Mouse (Mus musculus) liver, postnatal 0 days (tissue): ENCODE measurements around the gene Hyou1. TPM values are rescaled to one million over a fixed set of nuclear protein-coding genes. Genes with fewer than 3 reads are reported as not detected.

Experiments used
- ATAC-seq: fragments of 200-750 bp; cut with Nextera tagmentation; 2 replicates; pipeline ENCODE4 v1.8.0; 2017; ENCODE audit warnings: mild to moderate bottlenecking, moderate library complexity
- DNase-seq: peaks from one replicate; pipeline ENCODE4 v3.0.0-alpha.2; 2016
- H3K27ac ChIP-seq: fragments of 300-500 bp; sonication (generic); 2 replicates; pipeline ENCODE4 v1.5.1; 2014; ENCODE audit warnings: antibody characterized with exemption, moderate library complexity, mild to moderate bottlenecking, low read depth
- H3K27me3 ChIP-seq: fragments of 300-500 bp; sonication (generic); 2 replicates; pipeline ENCODE4 v1.6.1; 2014; ENCODE audit warnings: low read length, control low read depth, mixed read lengths; ENCODE audit not compliant: insufficient read depth
- H3K36me3 ChIP-seq: fragments of 300-500 bp; sonication (generic); replicated peaks from 2 replicates; pipeline ENCODE4 v1.6.1; 2014; ENCODE audit warnings: mild to moderate bottlenecking, control low read depth, low read length, moderate library complexity, mixed read lengths; ENCODE audit not compliant: insufficient read depth
- H3K4me1 ChIP-seq: fragments of 300-500 bp; sonication (generic); 2 replicates; pipeline ENCODE4 v1.6.1; 2014; ENCODE audit warnings: antibody characterized with exemption, mild to moderate bottlenecking, control low read depth; ENCODE audit not compliant: insufficient read depth
- H3K4me2 ChIP-seq: fragments of 300-500 bp; sonication (generic); 2 replicates; pipeline ENCODE4 v1.6.1; 2014; ENCODE audit warnings: low read depth, mild to moderate bottlenecking, low read length, moderate library complexity, mixed read lengths
- H3K4me3 ChIP-seq: fragments of 300-500 bp; sonication (generic); 2 replicates; pipeline ENCODE4 v1.5.1; 2014; ENCODE audit warnings: low read depth, low read length
- H3K9ac ChIP-seq: fragments of 300-500 bp; sonication (generic); replicated peaks from 2 replicates; pipeline ENCODE4 v1.6.1; 2014; ENCODE audit warnings: mild to moderate bottlenecking, moderate library complexity
- H3K9me3 ChIP-seq: fragments of 300-500 bp; sonication (generic); 2 replicates; pipeline ENCODE4 v1.6.1; 2016; ENCODE audit warnings: mild to moderate bottlenecking, control low read depth, low read length, mixed read lengths
- CTCF ChIP-seq: sonication (generic); IDR thresholded peaks from 2 replicates; pipeline ENCODE4 v1.5.1; 2016; ENCODE audit warnings: antibody characterized with exemption, low read depth
- EP300 ChIP-seq: IDR thresholded peaks from 2 replicates; pipeline ENCODE4 v1.6.1; 2016; ENCODE audit warnings: antibody characterized with exemption, low read depth, mild to moderate bottlenecking
- WGBS: fragments of 180-500 bp; shearing (Covaris S2); extraction: QIAGEN DNeasy Blood & Tissue Kit; methylation state at CpG from one replicate; pipeline ENCODE4 v1.1.7; 2014; ENCODE audit not compliant: insufficient replicate concordance; 5-methylcytosine and 5-hydroxymethylcytosine counted together
- polyA plus RNA-seq: library from polyadenylated mRNA; unstranded; fragments of >200 nt; fragmentation: Nextera tagmentation; extraction: Ambion mirVana; gene quantifications from 2 replicates; pipeline ENCODE4 v1.2.1, GENCODE M21; 2015

The Hyou1 gene
- polyA plus RNA-seq, 1 experiment from 2014 or later = 6.6 TPM

DNA sequence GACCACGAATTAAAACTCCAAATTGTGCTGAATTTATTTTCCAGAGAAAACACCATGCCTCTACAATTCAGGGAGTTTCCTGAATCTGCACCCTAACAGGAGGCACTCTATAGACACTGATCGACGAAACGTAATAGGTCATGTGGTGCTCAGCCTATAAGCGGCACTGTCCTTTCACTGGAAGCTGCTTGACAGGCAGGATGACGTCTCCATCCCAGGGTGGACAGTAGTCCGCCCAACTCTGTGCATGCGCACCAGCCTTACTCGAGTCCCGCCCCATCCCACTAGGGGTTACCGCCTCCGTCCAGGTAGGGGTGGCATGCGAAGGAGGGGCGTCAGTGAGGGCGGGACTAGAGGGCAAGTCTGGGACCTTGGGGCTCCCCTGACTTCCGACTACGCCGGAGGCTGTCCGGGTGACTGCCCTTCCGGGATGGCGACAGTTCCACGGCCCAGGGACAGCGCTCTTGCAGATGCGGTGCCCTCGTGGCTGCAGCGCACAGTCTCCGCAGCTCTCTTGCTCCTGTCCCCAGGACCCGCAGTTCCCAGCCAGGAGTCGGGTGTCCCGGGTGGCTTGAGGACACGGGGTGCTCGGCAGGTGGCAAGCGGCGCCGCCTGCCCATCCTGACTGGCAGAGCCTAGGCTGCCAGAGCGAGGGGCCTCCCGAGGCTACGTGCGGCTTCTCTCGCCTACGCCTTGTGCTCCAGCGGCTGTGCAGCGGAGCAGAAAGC is 17.6 kb downstream of the Hyou1 start, which contains the start of gene Slc37a4:
TSS of gene Slc37a4 (plus strand) at position 169 of the 728 bp plus-strand sequence.
- no peaks in the 10 kb centered on the region for H3K9me3 ChIP-seq
- peak; percentile 91 for ATAC-seq
- 1% methylated on average over 43 of the region's 43 CpGs for WGBS

DNA sequence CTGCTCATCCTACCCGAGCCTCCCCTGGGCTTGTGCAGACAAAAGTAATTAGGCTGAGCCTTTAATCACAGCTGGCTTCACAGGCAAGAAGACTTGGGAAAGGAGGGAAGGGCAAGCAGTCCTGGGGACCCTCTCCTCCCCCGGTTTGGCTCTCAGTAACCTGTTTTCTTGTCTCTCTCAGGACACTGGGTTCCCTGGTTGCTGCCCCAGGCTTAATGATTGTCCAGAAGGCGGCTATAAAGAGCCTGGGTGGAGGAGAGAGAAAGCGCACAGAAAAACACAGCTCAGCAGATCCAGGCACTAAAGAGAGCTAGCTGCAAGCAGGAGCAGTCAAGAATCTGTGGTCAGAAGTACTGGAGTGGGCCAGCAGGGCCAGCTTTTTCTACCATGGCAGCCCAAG is 18.8 kb downstream of the Hyou1 start:
- 27% methylated on average over 4 of the region's 4 CpGs for WGBS
- peaks cover 34% of the 10 kb centered on the region for H3K36me3 ChIP-seq
- peak overlapping the region; percentile 95 for H3K4me2 ChIP-seq
- peaks cover 8% of the 10 kb centered on the region for H3K4me1 ChIP-seq
- peak overlapping the region; percentile 85 for H3K9ac ChIP-seq
- peak overlapping the region; percentile 79 for H3K4me3 ChIP-seq
- TF ChIP-seq CTCF (no peak), EP300 (no peak)
- DNase-seq = peak; percentile 68
- H3K27ac ChIP-seq = peak overlapping the region; percentile 93
- H3K27me3 ChIP-seq = no peaks in the 10 kb centered on the region
- no peaks in the 10 kb centered on the region for H3K9me3 ChIP-seq
- peak; percentile 37 for ATAC-seq

More for the DNA sequence above, 17.6 kb downstream of the Hyou1 start, which contains the start of gene Slc37a4:
- H3K27ac ChIP-seq = peak within 1 kb of the TSS; percentile 93
- peaks cover 8% of the 10 kb centered on the region for H3K4me1 ChIP-seq
- H3K27me3 ChIP-seq = no peaks in the 10 kb centered on the region
- peaks cover 22% of the 10 kb centered on the region for H3K36me3 ChIP-seq
- H3K4me3 ChIP-seq = peak within 1 kb of the TSS; percentile 79
- peak within 1 kb of the TSS; percentile 95 for H3K4me2 ChIP-seq
- peak within 1 kb of the TSS; percentile 85 for H3K9ac ChIP-seq
- peak; percentile 96 for DNase-seq
- peak; percentile 41 for TF ChIP-seq CTCF
- no peak for TF ChIP-seq EP300

DNA sequence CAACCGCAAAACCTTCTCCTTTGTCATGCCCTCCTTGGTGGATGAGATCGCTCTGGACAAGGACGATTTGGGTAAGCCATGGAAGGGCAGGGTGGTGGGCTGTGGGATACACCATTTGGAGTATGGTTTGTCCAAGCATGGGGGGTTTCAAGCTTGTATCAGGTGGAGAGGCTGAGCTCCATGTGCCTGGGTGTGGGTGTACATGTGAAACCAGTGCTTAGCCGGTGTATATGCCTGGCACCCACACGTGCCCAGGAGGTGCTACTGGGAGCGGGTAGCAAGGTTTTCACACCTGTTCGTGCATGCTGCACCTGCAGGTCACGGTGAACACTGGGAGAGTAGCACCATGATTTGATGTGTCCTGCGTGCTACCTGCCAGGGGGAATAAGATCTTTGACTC is 19.3 kb downstream of the Hyou1 start:
- TF ChIP-seq EP300 (no peak), CTCF (no peak)
- peak overlapping the region; percentile 85 for H3K9ac ChIP-seq
- H3K4me1 ChIP-seq = peaks cover 8% of the 10 kb centered on the region
- DNase-seq (no peak), ATAC-seq (no peak)
- 72% methylated on average over 9 of the region's 9 CpGs for WGBS
- H3K27me3 ChIP-seq = no peaks in the 10 kb centered on the region
- peak overlapping the region; percentile 95 for H3K4me2 ChIP-seq
- H3K36me3 ChIP-seq = peaks cover 38% of the 10 kb centered on the region
- H3K9me3 ChIP-seq = no peaks in the 10 kb centered on the region
- peak overlapping the region; percentile 93 for H3K27ac ChIP-seq
- peak overlapping the region; percentile 79 for H3K4me3 ChIP-seq

DNA sequence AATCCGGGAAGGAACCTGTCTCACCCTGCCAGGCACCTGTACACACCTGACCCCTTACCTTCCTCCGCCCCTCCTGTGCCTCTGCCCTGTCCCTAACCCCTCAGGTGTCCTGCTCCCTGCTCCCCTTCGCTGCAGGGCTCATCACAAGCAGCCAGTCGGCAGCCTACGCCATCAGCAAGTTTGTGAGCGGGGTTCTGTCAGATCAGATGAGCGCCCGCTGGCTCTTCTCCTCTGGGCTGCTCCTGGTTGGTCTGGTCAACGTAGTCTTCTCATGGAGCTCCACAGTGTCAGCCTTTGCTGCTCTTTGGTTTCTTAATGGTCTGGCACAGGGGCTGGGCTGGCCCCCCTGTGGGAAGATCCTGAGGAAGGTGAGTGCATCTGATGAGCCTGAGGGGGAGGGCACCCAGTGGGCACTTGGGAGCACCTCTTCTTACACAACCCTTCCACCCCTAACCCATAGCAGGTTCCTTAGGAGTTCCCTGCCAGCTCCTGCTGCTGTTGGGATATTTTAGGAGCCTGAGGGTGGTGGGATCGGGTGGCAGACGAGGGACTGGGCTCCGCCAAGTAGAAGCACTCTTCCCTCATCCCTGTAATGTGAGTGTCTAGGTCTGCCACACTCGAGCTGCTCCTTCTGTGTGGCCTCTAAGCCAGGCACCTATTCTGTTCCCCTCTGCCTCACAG is 20.0 kb downstream of the Hyou1 start:
- H3K4me3 ChIP-seq = peak overlapping the region; percentile 79
- peak overlapping the region; percentile 85 for H3K9ac ChIP-seq
- peak overlapping the region; percentile 93 for H3K27ac ChIP-seq
- DNase-seq = no peak
- no peak for ATAC-seq
- peak overlapping the region; percentile 95 for H3K4me2 ChIP-seq
- peaks cover 8% of the 10 kb centered on the region for H3K4me1 ChIP-seq
- no peak for TF ChIP-seq CTCF
- TF ChIP-seq EP300 = no peak
- WGBS = 74% methylated on average over 13 of the region's 13 CpGs
- no peaks in the 10 kb centered on the region for H3K27me3 ChIP-seq
- H3K36me3 ChIP-seq = peaks cover 45% of the 10 kb centered on the region
- H3K9me3 ChIP-seq = no peaks in the 10 kb centered on the region

- 84% methylated on average over 6 of the region's 6 CpGs for WGBS
- Histone ChIP-seq H3K4me2 (peak overlapping the region; percentile 95), H3K9ac (peak overlapping the region; percentile 85), H3K4me3 (peak overlapping the region; percentile 79), H3K27ac (peak overlapping the region; percentile 93), H3K27me3 (no peaks in the 10 kb centered on the region), H3K36me3 (peaks cover 50% of the 10 kb centered on the region), H3K9me3 (no peaks in the 10 kb centered on the region), H3K4me1 (peaks cover 8% of the 10 kb centered on the region)
- DNase-seq (no peak), ATAC-seq (no peak)
- TF ChIP-seq CTCF (no peak), EP300 (no peak)
Measured at GRCm38 (mm10) chr9:44399795-44400114, 20.5 kb downstream of the Hyou1 start.

DNA sequence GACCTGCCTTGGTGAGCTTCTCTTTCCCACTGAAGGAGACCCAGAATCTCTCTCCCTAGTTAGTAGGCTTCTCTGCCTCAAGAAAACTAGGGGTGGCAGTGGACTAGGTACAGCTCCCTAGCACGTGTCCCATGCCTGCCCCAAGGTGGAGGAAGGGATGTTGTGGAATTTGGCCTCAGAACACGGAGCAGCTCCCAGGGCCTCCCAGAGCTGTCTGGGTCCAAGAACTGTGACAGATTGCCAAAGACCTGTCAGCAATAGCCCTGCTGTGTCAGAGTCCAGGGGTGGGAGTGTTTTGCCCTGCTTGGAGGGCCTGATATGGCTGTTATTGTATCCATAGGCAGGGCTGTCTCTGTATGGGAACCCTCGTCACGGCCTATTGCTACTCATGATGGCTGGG is 21.8 kb downstream of the Hyou1 start:
- H3K4me1 ChIP-seq = peaks cover 12% of the 10 kb centered on the region
- ATAC-seq = peak; percentile 33
- no peaks in the 10 kb centered on the region for H3K9me3 ChIP-seq
- peak overlapping the region; percentile 8; the same call in 1 of the 2 replicates for H3K4me3 ChIP-seq
- H3K36me3 ChIP-seq = peaks cover 56% of the 10 kb centered on the region
- peak; percentile 62 for DNase-seq
- 54% methylated on average over 4 of the region's 4 CpGs for WGBS
- peak overlapping the region; percentile 93 for H3K27ac ChIP-seq
- TF ChIP-seq CTCF (no peak), EP300 (peak; percentile 43; the same call in 1 of the 2 replicates)
- no peaks in the 10 kb centered on the region for H3K27me3 ChIP-seq
- H3K9ac ChIP-seq = peak overlapping the region; percentile 85
- peak overlapping the region; percentile 95 for H3K4me2 ChIP-seq
